Mouse (Mus musculus) liver, embryonic 14.5 days (tissue): ENCODE results near the gene Nans.
A peak's percentile ranks its signal among the peaks of the same experiment; 100 is the strongest.

ENCODE experiments used
- CTCF ChIP-seq: IDR thresholded peaks from 2 replicates; pipeline ENCODE4 v1.5.1; 2016; ENCODE audit warnings: antibody characterized with exemption, low read depth, control low read depth
- EP300 ChIP-seq: IDR thresholded peaks from 2 replicates; pipeline ENCODE4 v1.6.1; 2016; ENCODE audit warnings: antibody characterized with exemption, low read depth

DNA sequence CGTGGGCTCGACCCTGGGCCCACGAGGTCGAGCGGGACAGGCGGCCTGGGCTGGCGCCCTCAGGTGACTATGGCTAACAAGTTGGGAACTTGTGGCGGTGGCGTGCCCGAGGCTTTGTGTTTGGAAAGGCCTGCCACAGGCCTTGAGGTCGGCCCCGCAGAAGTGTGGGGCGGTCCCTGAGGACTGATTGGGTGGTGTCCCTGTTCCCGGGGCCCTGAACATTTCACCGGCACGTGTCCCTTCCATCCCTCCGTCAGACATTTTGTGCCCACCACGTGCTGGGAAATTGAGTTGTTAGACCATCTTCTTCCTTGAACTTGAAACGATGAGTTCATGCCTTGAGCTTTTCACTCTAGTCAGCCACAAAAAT, 36.6 kb upstream of the Nans start:
- TF ChIP-seq CTCF = no peak
- TF ChIP-seq EP300 = peak; percentile 22; the same call in 1 of the 2 replicates
